Mouse (Mus musculus) neutrophil, adult 65 days (primary cell): ENCODE measurements around the gene Taf6. TPM values are rescaled to one million over a fixed set of nuclear protein-coding genes. Genes with fewer than 3 reads are reported as not detected.

ENCODE experiments used
- total RNA-seq: library from RNA; stranded (reverse); gene quantifications from 2 replicates; pipeline ENCODE4 v1.2.4, GENCODE M21; 2023

Gene Taf6
- total RNA-seq = 15.3 and 16.8 TPM in 2 replicates

GRCm38 (mm10) chr5:138186950-138187638 is at the start of gene Taf6, which contains the start of gene Cnpy4:
Gene Taf6 (minus strand): TSS chr5:138187451.
Gene Cnpy4 (plus strand): TSS chr5:138187485.

GRCm38 (mm10) chr5:138225700-138226099 is 38.4 kb upstream of the Taf6 start, which contains the start of gene Nxpe5:
Gene Nxpe5 (plus strand): TSS chr5:138225898.

GRCm38 (mm10) chr5:138193771-138194727 is 6.8 kb upstream of the Taf6 start, which contains the start of gene Mblac1:
Gene Mblac1 (plus strand): TSS chr5:138194314.

GRCm38 (mm10) chr5:138171695-138172491 is 15.4 kb downstream of the Taf6 start, which contains the start of the genes Ap4m1 and Mcm7:
Gene Ap4m1 (plus strand): TSS chr5:138172002.
Gene Mcm7 (minus strand): TSS chr5:138172422.

GRCm38 (mm10) chr5:138160842-138161665 is 26.2 kb downstream of the Taf6 start, which contains the start of gene Cops6:
Gene Cops6 (plus strand): TSS chr5:138161071.

GRCm38 (mm10) chr5:138155443-138155976 is 31.7 kb downstream of the Taf6 start, which contains the start of gene Zfp113:
Gene Zfp113 (minus strand): TSS chr5:138155744.

Other genes with a start within 250 kb of the Taf6 start
- gene Gjc3, start 224.4 kb downstream of the Taf6 start, total RNA-seq = not detected in 2 replicates
- 0.88 and 0.92 TPM in 2 replicates for gene Azgp1, start 205.9 kb downstream of the Taf6 start, total RNA-seq
- not detected in 2 replicates for gene Smok3a, start 166.2 kb downstream of the Taf6 start, total RNA-seq
- not detected in 2 replicates for gene Smok3b, start 166.0 kb downstream of the Taf6 start, total RNA-seq
- not detected in 2 replicates for gene Smok3c, start 134.3 kb downstream of the Taf6 start, total RNA-seq
- gene Zkscan1, start 102.4 kb downstream of the Taf6 start, total RNA-seq = 8.6 and 9.6 TPM in 2 replicates
- 4.9 and 5.4 TPM in 2 replicates for gene Zscan21, start 70.5 kb downstream of the Taf6 start, total RNA-seq
- gene Zfp113, start 31.7 kb downstream of the Taf6 start, total RNA-seq = 0.98 and 1.2 TPM in 2 replicates
- 31.1 and 37.3 TPM in 2 replicates for gene Cops6, start 26.4 kb downstream of the Taf6 start, total RNA-seq
- gene Ap4m1, start 15.4 kb downstream of the Taf6 start, total RNA-seq = 19.7 and 22.1 TPM in 2 replicates
- gene Mcm7, start 15.0 kb downstream of the Taf6 start, total RNA-seq = 103 and 141 TPM in 2 replicates
- 9.6 and 13.9 TPM in 2 replicates for gene Cnpy4, start within 50 bp of the Taf6 start, total RNA-seq
- 3.1 and 3.2 TPM in 2 replicates for gene Mblac1, start 6.9 kb upstream of the Taf6 start, total RNA-seq
- 0.35 and 0.39 TPM in 2 replicates for gene Nxpe5, start 38.4 kb upstream of the Taf6 start, total RNA-seq
- 160 and 171 TPM in 2 replicates for gene Lamtor4, start 68.0 kb upstream of the Taf6 start, total RNA-seq
- gene BC037034, start 76.6 kb upstream of the Taf6 start, total RNA-seq = 127 and 132 TPM in 2 replicates
- gene Gal3st4, start 85.4 kb upstream of the Taf6 start, total RNA-seq = not detected in 2 replicates
- not detected in 2 replicates for gene Gm43720, start 92.5 kb upstream of the Taf6 start, total RNA-seq
- gene Gpc2, start 92.6 kb upstream of the Taf6 start, total RNA-seq = 2.3 and 4.3 TPM in 2 replicates
- 1.4 and 2.2 TPM in 2 replicates for gene Stag3, start 92.8 kb upstream of the Taf6 start, total RNA-seq
- 1.5 and 2.1 TPM in 2 replicates for gene Pvrig, start 154.5 kb upstream of the Taf6 start, total RNA-seq